Mouse (Mus musculus): ENCODE data around the gene Tbc1d22a.

- TF ChIP-seq CTCF (IDR thresholded peaks at IDR 0.05; ENCODE audit: insufficient read depth, low read length) = no peak
- TF ChIP-seq POLR2A (IDR thresholded peaks at IDR 0.05; ENCODE audit: borderline replicate concordance, extremely low read depth, low read depth, low read length) = no peak
Measured at GRCm38 (mm10) chr15:86320803-86321510, 106.7 kb downstream of the Tbc1d22a start.
